Mouse (Mus musculus): Measurements from ENCODE around the gene Fkbp6. TPM values are rescaled to one million over a fixed set of nuclear protein-coding genes. Genes with fewer than 3 reads are reported as not detected.
"Not testable (repeated sequence)": the region's sequence is repeated elsewhere in the genome, so short reads cannot be mapped to it uniquely, and the experiment has no call there.

Gene Fkbp6
- total and polyA plus RNA-seq, 2 experiments from 2014 or later: not detected

GRCm38 (mm10) chr5:135371195-135371594, 21.4 kb upstream of the Fkbp6 start:
- ATAC-seq (ENCODE audit: insufficient read depth, low read depth) (no peak), DNase-seq (ENCODE audit: low spot score) (no peak)
- peaks cover 20% of the 10 kb centered on the region for H3K4me1 ChIP-seq (ENCODE audit: control insufficient read depth, insufficient read depth)
- H3K9ac ChIP-seq (replicated peaks; ENCODE audit: low read depth, low read length): no peak overlapping the region
- H3K27ac ChIP-seq (ENCODE audit: low read depth): no peak overlapping the region
- H3K36me3 ChIP-seq (replicated peaks; ENCODE audit: control insufficient read depth, insufficient read depth, low read length): peaks cover 45% of the 10 kb centered on the region
- no peak overlapping the region for H3K4me2 ChIP-seq (ENCODE audit: low read depth, low read length)
- H3K9me3 ChIP-seq (replicated peaks; ENCODE audit: control insufficient read depth, low read length): no peaks in the 10 kb centered on the region
- WGBS: 94% methylated on average over 13 of the region's 13 CpGs
- H3K4me3 ChIP-seq (ENCODE audit: low read depth, low read length): no peak overlapping the region
- no peak for TF ChIP-seq EP300 (IDR thresholded peaks at IDR 0.05; ENCODE audit: low read depth)
- no peak for TF ChIP-seq CTCF (IDR thresholded peaks at IDR 0.05; ENCODE audit: low read depth)
- H3K27me3 ChIP-seq (ENCODE audit: control insufficient read depth, insufficient read depth, low read length): no peaks in the 10 kb centered on the region

DNA sequence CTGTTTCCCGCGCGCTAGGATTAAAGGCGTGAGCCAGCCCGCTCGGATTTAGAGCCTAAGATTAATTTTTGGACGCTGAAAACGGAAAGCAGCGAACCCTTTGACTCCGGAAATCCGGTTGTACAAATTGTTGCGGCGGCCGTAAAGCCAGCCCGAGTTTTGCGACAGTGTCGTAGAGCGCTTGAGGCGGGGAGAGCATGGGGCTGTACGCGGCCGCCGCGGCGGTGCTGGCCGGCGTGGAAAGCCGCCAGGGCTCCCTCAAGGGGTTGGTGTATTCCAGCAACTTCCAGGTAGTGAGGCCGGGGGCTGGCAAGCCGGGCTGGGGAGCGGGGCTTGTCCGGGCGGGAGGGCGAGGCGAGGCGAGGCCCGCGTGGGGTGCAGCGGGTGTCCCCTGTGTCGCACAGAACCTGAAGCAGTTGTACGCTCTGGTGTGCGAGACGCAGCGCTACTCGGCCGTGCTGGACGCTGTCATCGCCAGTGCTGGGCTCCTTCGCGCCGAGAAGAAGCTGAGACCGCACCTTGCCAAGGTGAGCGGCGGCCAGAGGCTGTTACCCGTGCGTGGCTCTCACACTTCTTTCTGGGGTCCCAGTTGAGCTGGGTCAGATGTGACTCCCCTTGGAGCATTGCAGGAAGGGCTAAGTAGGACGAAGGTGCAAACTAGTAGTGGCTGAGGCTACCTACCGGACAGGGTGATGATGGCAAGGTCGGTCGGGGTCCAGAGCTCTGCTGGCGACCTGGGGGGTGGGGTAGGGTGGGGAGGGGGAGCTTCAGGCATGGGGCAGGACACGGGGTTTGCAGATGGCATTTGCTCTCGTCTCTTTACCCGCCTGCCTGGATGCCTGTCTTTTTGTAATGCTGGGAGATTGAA, 20.2 kb upstream of the Fkbp6 start, which contains the start of gene Nsun5:
Gene Nsun5 (plus strand): TSS at position 167 of the 868 bp plus-strand sequence.
- Histone ChIP-seq H3K4me1 (ENCODE audit: control insufficient read depth, insufficient read depth) (peaks cover 16% of the 10 kb centered on the region), H3K9me3 (replicated peaks; ENCODE audit: control insufficient read depth, low read length) (no peaks in the 10 kb centered on the region), H3K4me3 (ENCODE audit: low read depth, low read length) (peak within 1 kb of the TSS; percentile 76), H3K4me2 (ENCODE audit: low read depth, low read length) (peak within 1 kb of the TSS; percentile 96), H3K36me3 (replicated peaks; ENCODE audit: control insufficient read depth, insufficient read depth, low read length) (peaks cover 33% of the 10 kb centered on the region), H3K27me3 (ENCODE audit: control insufficient read depth, insufficient read depth, low read length) (no peaks in the 10 kb centered on the region), H3K9ac (replicated peaks; ENCODE audit: low read depth, low read length) (peak within 1 kb of the TSS; percentile 67), H3K27ac (ENCODE audit: low read depth) (peak within 1 kb of the TSS; percentile 85)
- peak; percentile 95 for DNase-seq (ENCODE audit: low spot score)
- peak; percentile 83 for ATAC-seq (ENCODE audit: insufficient read depth, low read depth)
- TF ChIP-seq CTCF (IDR thresholded peaks at IDR 0.05; ENCODE audit: low read depth): no peak
- TF ChIP-seq EP300 (IDR thresholded peaks at IDR 0.05; ENCODE audit: low read depth): no peak
- under 1% methylated on average over 64 of the region's 64 CpGs for WGBS

GRCm38 (mm10) chr5:135369196-135369595, 19.4 kb upstream of the Fkbp6 start:
- ATAC-seq (ENCODE audit: insufficient read depth, low read depth); H3K27me3 ChIP-seq (ENCODE audit: control insufficient read depth, insufficient read depth, low read length); DNase-seq (ENCODE audit: low spot score); H3K9me3 ChIP-seq (replicated peaks; ENCODE audit: control insufficient read depth, low read length): not testable (repeated sequence)
- peak overlapping the region; percentile 96 for H3K4me2 ChIP-seq (ENCODE audit: low read depth, low read length)
- peaks cover 15% of the 10 kb centered on the region for H3K4me1 ChIP-seq (ENCODE audit: control insufficient read depth, insufficient read depth)
- peak overlapping the region; percentile 76 for H3K4me3 ChIP-seq (ENCODE audit: low read depth, low read length)
- peak overlapping the region; percentile 67 for H3K9ac ChIP-seq (replicated peaks; ENCODE audit: low read depth, low read length)
- peaks cover 25% of the 10 kb centered on the region for H3K36me3 ChIP-seq (replicated peaks; ENCODE audit: control insufficient read depth, insufficient read depth, low read length)
- WGBS: 57% methylated on average over 9 of the region's 9 CpGs
- peak overlapping the region; percentile 85 for H3K27ac ChIP-seq (ENCODE audit: low read depth)

DNA sequence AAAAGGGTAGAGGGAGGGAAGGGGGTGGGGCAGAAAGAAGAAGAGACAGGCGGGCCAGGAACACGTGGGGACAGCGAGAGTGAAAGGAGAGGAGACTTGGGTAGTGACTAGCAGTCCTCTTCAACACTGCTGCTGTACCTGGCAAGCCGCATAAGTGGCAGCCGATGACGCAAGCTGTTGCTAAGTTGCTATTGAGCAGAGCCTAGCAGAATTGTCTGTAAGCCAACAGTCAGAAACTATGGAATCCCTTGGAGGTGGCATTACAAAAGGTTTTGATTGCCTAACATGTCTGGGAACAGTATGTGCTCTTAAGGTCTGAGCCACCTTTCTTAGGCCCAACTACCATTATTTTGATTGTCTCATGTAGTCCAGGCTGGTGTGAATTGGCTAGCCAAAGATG, 18.5 kb upstream of the Fkbp6 start:
- Histone ChIP-seq H3K4me3 (ENCODE audit: low read depth, low read length) (no peak overlapping the region), H3K27me3 (ENCODE audit: control insufficient read depth, insufficient read depth, low read length) (no peaks in the 10 kb centered on the region), H3K9ac (replicated peaks; ENCODE audit: low read depth, low read length) (no peak overlapping the region), H3K36me3 (replicated peaks; ENCODE audit: control insufficient read depth, insufficient read depth, low read length) (peaks cover 17% of the 10 kb centered on the region), H3K4me2 (ENCODE audit: low read depth, low read length) (no peak overlapping the region), H3K27ac (ENCODE audit: low read depth) (no peak overlapping the region), H3K4me1 (ENCODE audit: control insufficient read depth, insufficient read depth) (peaks cover 15% of the 10 kb centered on the region), H3K9me3 (replicated peaks; ENCODE audit: control insufficient read depth, low read length) (no peaks in the 10 kb centered on the region)
- WGBS: 69% methylated on average over 6 of the region's 6 CpGs
- DNase-seq (ENCODE audit: low spot score) (no peak), ATAC-seq (ENCODE audit: insufficient read depth, low read depth) (no peak)
- no peak for TF ChIP-seq EP300 (IDR thresholded peaks at IDR 0.05; ENCODE audit: low read depth)
- no peak for TF ChIP-seq CTCF (IDR thresholded peaks at IDR 0.05; ENCODE audit: low read depth)

DNA sequence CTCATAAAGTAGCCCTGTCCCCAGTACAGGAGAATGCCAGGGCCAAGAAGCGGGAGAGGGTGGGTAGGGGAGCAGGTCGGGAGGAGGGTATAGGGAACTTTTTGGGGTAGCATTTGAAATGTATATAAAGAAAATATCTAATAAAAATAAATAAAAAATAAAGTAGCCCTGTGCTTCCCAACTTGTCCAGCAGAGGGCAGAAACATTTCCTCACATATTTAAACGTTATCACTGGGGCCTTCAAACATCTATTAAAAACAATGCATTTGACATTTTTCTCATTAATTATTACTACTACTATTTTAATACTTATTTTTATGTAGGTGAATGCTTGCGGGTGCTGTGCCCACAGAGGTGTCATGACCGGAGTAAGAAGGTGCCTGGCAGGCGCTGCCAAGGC, 18.0 kb upstream of the Fkbp6 start:
- WGBS: 48% methylated on average over 6 of the region's 6 CpGs
- peaks cover 15% of the 10 kb centered on the region for H3K4me1 ChIP-seq (ENCODE audit: control insufficient read depth, insufficient read depth)
- ATAC-seq (ENCODE audit: insufficient read depth, low read depth) (no peak), DNase-seq (ENCODE audit: low spot score) (no peak)
- TF ChIP-seq EP300 (IDR thresholded peaks at IDR 0.05; ENCODE audit: low read depth) (no peak), CTCF (IDR thresholded peaks at IDR 0.05; ENCODE audit: low read depth) (peak; percentile 43; the same call in 1 of the 2 replicates)
- no peak overlapping the region for H3K4me2 ChIP-seq (ENCODE audit: low read depth, low read length)
- H3K9ac ChIP-seq (replicated peaks; ENCODE audit: low read depth, low read length): no peak overlapping the region
- H3K36me3 ChIP-seq (replicated peaks; ENCODE audit: control insufficient read depth, insufficient read depth, low read length): peaks cover 13% of the 10 kb centered on the region
- no peak overlapping the region for H3K27ac ChIP-seq (ENCODE audit: low read depth)
- H3K9me3 ChIP-seq (replicated peaks; ENCODE audit: control insufficient read depth, low read length): no peaks in the 10 kb centered on the region
- H3K27me3 ChIP-seq (ENCODE audit: control insufficient read depth, insufficient read depth, low read length): no peaks in the 10 kb centered on the region
- H3K4me3 ChIP-seq (ENCODE audit: low read depth, low read length): no peak overlapping the region

Data from heart, postnatal 0 days (tissue).